Mouse (Mus musculus): ENCODE measurements around the gene Irf1. TPM values are rescaled to one million over a fixed set of nuclear protein-coding genes. Genes with fewer than 3 reads are reported as not detected.

Irf1 gene
- total RNA-seq (2014; fragmentation: Nextera tagmentation) (37.5 and 41.7 TPM in 2 replicates), total RNA-seq (2017) (41.3 and 55.9 TPM in 2 replicates)

- ATAC-seq (replicated peaks; ENCODE audit: poor library complexity, severe bottlenecking), result peak; percentile 78
These were observed at the start of gene Irf1 for GRCm38 (mm10) chr11:53769760-53770124. Gene Irf1, plus strand, starts transcription at chr11:53770014.

GRCm38 (mm10) chr11:53720715-53721114 is 49.1 kb upstream of the Irf1 start, which contains the start of gene Il5:
Gene Il5, plus strand, starts transcription at chr11:53720794.
- no peak for ATAC-seq (replicated peaks; ENCODE audit: poor library complexity, severe bottlenecking)

GRCm38 (mm10) chr11:53731457-53731856 is 38.4 kb upstream of the Irf1 start:
- no peak for ATAC-seq (replicated peaks; ENCODE audit: poor library complexity, severe bottlenecking)

GRCm38 (mm10) chr11:53732244-53732643 is 37.6 kb upstream of the Irf1 start:
- ATAC-seq (replicated peaks; ENCODE audit: poor library complexity, severe bottlenecking), result no peak

GRCm38 (mm10) chr11:53733824-53734223 is 36.0 kb upstream of the Irf1 start:
- ATAC-seq (replicated peaks; ENCODE audit: poor library complexity, severe bottlenecking), result no peak

- no peak for ATAC-seq (replicated peaks; ENCODE audit: poor library complexity, severe bottlenecking)
These were observed 35.4 kb upstream of the Irf1 start for GRCm38 (mm10) chr11:53734431-53734830.

- peak; percentile 13; the same call in 1 of the 2 replicates for ATAC-seq (replicated peaks; ENCODE audit: poor library complexity, severe bottlenecking)
These were observed 34.7 kb upstream of the Irf1 start for GRCm38 (mm10) chr11:53734970-53735681.

- peak; percentile 84 for ATAC-seq (replicated peaks; ENCODE audit: poor library complexity, severe bottlenecking)
These were observed 34.0 kb upstream of the Irf1 start for GRCm38 (mm10) chr11:53735682-53736245.

GRCm38 (mm10) chr11:53736771-53737572 is 32.8 kb upstream of the Irf1 start:
- peak; percentile 72 for ATAC-seq (replicated peaks; ENCODE audit: poor library complexity, severe bottlenecking)

GRCm38 (mm10) chr11:53737573-53737946 is 32.3 kb upstream of the Irf1 start:
- peak; percentile 59 for ATAC-seq (replicated peaks; ENCODE audit: poor library complexity, severe bottlenecking)

- no peak for ATAC-seq (replicated peaks; ENCODE audit: poor library complexity, severe bottlenecking)
These were observed 27.5 kb upstream of the Irf1 start for GRCm38 (mm10) chr11:53742353-53742752.

GRCm38 (mm10) chr11:53745260-53745659 is 24.6 kb upstream of the Irf1 start:
- no peak for ATAC-seq (replicated peaks; ENCODE audit: poor library complexity, severe bottlenecking)

- peak; percentile 72 for ATAC-seq (replicated peaks; ENCODE audit: poor library complexity, severe bottlenecking)
These were observed 21.8 kb upstream of the Irf1 start for GRCm38 (mm10) chr11:53747985-53748384.

- peak; percentile 90 for ATAC-seq (replicated peaks; ENCODE audit: poor library complexity, severe bottlenecking)
These were observed 21.2 kb upstream of the Irf1 start for GRCm38 (mm10) chr11:53748614-53749013.

- no peak for ATAC-seq (replicated peaks; ENCODE audit: poor library complexity, severe bottlenecking)
These were observed 20.5 kb upstream of the Irf1 start for GRCm38 (mm10) chr11:53749306-53749705.

- ATAC-seq (replicated peaks; ENCODE audit: poor library complexity, severe bottlenecking), result no peak
These were observed 20.0 kb upstream of the Irf1 start for GRCm38 (mm10) chr11:53749716-53750352.

GRCm38 (mm10) chr11:53755011-53755595 is 14.7 kb upstream of the Irf1 start:
- no peak for ATAC-seq (replicated peaks; ENCODE audit: poor library complexity, severe bottlenecking)

GRCm38 (mm10) chr11:53757612-53758011 is 12.2 kb upstream of the Irf1 start:
- ATAC-seq (replicated peaks; ENCODE audit: poor library complexity, severe bottlenecking), result no peak

- ATAC-seq (replicated peaks; ENCODE audit: poor library complexity, severe bottlenecking), result 0 out of 2 replicates have a peak, but pooled peaks have one; percentile 50
These were observed 11.8 kb upstream of the Irf1 start for GRCm38 (mm10) chr11:53758033-53758432.

GRCm38 (mm10) chr11:53758791-53759351 is 10.9 kb upstream of the Irf1 start:
- no peak for ATAC-seq (replicated peaks; ENCODE audit: poor library complexity, severe bottlenecking)

Measured in granulocyte monocyte progenitor cell, adult 5-6 weeks (primary cell).